Mouse (Mus musculus): ENCODE data around the gene St7. TPM values are rescaled to one million over a fixed set of nuclear protein-coding genes. Genes with fewer than 3 reads are reported as not detected.

St7 gene
- polyA plus RNA-seq, 1 experiment from 2014 or later = 13.8 TPM

GRCm38 (mm10) chr6:17721706-17722105, 29.0 kb downstream of the St7 start:
- Histone ChIP-seq H3K27ac (no peak overlapping the region), H3K27me3 (replicated peaks) (no peaks in the 10 kb centered on the region), H3K9me3 (replicated peaks) (no peaks in the 10 kb centered on the region), H3K4me2 (no peak overlapping the region), H3K4me1 (peaks cover 32% of the 10 kb centered on the region), H3K36me3 (no peaks in the 10 kb centered on the region), H3K4me3 (no peak overlapping the region), H3K9ac (no peak overlapping the region)
- 75% methylated on average over 5 of the region's 5 CpGs for WGBS (ENCODE audit: insufficient replicate concordance)
- no peak for ATAC-seq

DNA sequence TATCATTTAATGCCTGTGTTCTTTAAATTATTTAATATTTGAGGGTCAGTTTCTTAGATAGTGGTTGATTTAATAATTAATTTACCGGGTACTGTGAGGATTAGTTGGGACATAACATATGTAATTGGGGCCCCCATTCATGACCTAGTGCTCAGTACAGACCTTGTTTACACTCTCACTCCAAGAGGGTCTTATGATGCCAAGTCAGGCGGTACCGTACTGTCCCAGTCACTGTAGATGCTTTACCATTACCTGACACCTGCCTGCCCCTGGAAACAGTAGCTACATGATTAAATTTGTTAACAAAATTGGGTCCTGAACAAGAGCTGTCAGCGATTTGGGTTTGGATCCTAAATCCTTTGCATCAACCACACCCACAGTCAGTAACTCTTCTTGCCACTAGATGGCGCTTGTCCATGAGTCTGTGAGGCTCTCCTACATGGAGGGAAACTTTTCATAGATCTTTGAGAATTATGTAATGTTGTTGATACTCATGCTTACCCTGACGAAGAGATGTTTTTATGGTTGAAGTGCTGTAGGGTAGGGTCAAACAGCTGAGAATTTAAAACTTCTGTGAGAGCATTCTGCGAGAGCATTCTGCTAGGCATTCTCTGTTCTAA, 33.2 kb downstream of the St7 start:
- ATAC-seq = peak; percentile 60
- Histone ChIP-seq H3K4me3 (no peak overlapping the region), H3K4me2 (no peak overlapping the region; the same call in 1 of the 2 replicates), H3K9ac (no peak overlapping the region), H3K27ac (no peak overlapping the region), H3K36me3 (no peaks in the 10 kb centered on the region), H3K27me3 (replicated peaks) (no peaks in the 10 kb centered on the region), H3K9me3 (replicated peaks) (no peaks in the 10 kb centered on the region), H3K4me1 (peaks cover 50% of the 10 kb centered on the region)
- WGBS (ENCODE audit: insufficient replicate concordance) = 44% methylated on average over 7 of the region's 7 CpGs

DNA sequence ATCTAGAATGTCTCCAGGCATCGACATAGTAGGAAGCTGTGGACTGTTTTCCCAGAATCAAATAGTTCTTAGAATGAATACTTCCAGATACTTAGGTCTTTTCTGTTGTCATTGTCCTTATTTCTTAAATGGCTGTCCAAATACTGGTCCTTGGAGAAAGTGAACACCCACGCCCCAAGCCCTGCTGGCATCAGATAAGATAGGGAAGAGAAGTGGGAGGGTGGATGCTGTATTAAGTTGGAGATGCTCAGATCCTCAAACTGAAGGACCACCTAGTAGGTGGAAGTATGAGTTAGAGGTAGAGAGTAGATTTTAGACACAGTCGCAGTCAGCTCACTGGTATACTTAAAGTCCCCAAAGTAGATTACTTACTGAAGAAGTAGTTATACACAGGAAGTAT, 34.5 kb downstream of the St7 start:
- peak; percentile 51; the same call in 1 of the 2 replicates for ATAC-seq
- 0 out of 2 replicates have a peak overlapping the region, but pooled peaks have one; percentile 6 for H3K9ac ChIP-seq
- no peak overlapping the region for H3K4me3 ChIP-seq
- H3K9me3 ChIP-seq (replicated peaks) = no peaks in the 10 kb centered on the region
- H3K27me3 ChIP-seq (replicated peaks) = no peaks in the 10 kb centered on the region
- H3K27ac ChIP-seq = no peak overlapping the region
- no peaks in the 10 kb centered on the region for H3K36me3 ChIP-seq
- H3K4me1 ChIP-seq = peaks cover 49% of the 10 kb centered on the region
- H3K4me2 ChIP-seq = no peak overlapping the region
- 64% methylated on average over 3 of the region's 3 CpGs for WGBS (ENCODE audit: insufficient replicate concordance)

GRCm38 (mm10) chr6:17727891-17728790, 35.4 kb downstream of the St7 start:
- WGBS (ENCODE audit: insufficient replicate concordance) = 65% methylated on average over 9 of the region's 9 CpGs
- Histone ChIP-seq H3K9me3 (replicated peaks) (no peaks in the 10 kb centered on the region), H3K27ac (peak overlapping the region; percentile 30; the same call in 1 of the 2 replicates), H3K4me1 (peaks cover 54% of the 10 kb centered on the region), H3K9ac (0 out of 2 replicates have a peak overlapping the region, but pooled peaks have one; percentile 6), H3K4me3 (no peak overlapping the region), H3K4me2 (no peak overlapping the region), H3K36me3 (no peaks in the 10 kb centered on the region), H3K27me3 (replicated peaks) (no peaks in the 10 kb centered on the region)
- peak; percentile 64 for ATAC-seq

DNA sequence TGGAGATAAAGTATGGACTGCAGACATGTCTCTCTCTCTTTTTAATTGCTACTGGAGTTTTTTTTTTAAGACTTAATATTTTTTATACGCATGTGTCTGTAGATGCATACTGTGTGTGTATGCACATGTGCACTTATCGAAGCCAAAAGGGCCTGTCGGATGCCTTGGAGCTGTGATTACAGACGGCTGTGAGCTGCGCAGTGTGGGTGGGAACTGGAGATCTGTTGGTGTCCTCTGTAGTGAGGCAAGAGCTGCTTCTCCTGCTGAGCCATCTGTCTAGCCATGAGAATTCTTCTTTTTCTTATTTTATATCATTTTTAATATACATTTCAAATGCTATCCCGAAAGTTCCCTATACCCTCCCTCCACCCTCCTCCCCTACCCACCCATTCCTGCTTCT, 37.4 kb downstream of the St7 start:
- Histone ChIP-seq H3K36me3 (no peaks in the 10 kb centered on the region), H3K9ac (no peak overlapping the region), H3K27me3 (replicated peaks) (no peaks in the 10 kb centered on the region), H3K4me1 (peaks cover 55% of the 10 kb centered on the region), H3K27ac (no peak overlapping the region), H3K9me3 (replicated peaks) (no peaks in the 10 kb centered on the region), H3K4me3 (no peak overlapping the region), H3K4me2 (no peak overlapping the region)
- ATAC-seq = no peak
- 77% methylated on average over 6 of the region's 6 CpGs for WGBS (ENCODE audit: insufficient replicate concordance)

- 70% methylated on average over 5 of the region's 5 CpGs for WGBS (ENCODE audit: insufficient replicate concordance)
- no peak overlapping the region for H3K4me3 ChIP-seq
- no peak overlapping the region for H3K27ac ChIP-seq
- ATAC-seq = no peak
- H3K9me3 ChIP-seq (replicated peaks) = no peaks in the 10 kb centered on the region
- no peaks in the 10 kb centered on the region for H3K36me3 ChIP-seq
- H3K4me2 ChIP-seq = no peak overlapping the region
- no peak overlapping the region for H3K9ac ChIP-seq
- no peaks in the 10 kb centered on the region for H3K27me3 ChIP-seq (replicated peaks)
- peaks cover 63% of the 10 kb centered on the region for H3K4me1 ChIP-seq
These were observed 39.0 kb downstream of the St7 start for GRCm38 (mm10) chr6:17731694-17732093.

- peak overlapping the region; percentile 80 for H3K27ac ChIP-seq
- no peak overlapping the region for H3K4me3 ChIP-seq
- no peaks in the 10 kb centered on the region for H3K27me3 ChIP-seq (replicated peaks)
- peaks cover 57% of the 10 kb centered on the region for H3K4me1 ChIP-seq
- peak overlapping the region; percentile 45 for H3K4me2 ChIP-seq
- no peaks in the 10 kb centered on the region for H3K36me3 ChIP-seq
- WGBS (ENCODE audit: insufficient replicate concordance) = 22% methylated on average over 8 of the region's 8 CpGs
- no peaks in the 10 kb centered on the region for H3K9me3 ChIP-seq (replicated peaks)
- no peak overlapping the region for H3K9ac ChIP-seq
- ATAC-seq = peak; percentile 94
These were observed 41.2 kb downstream of the St7 start for GRCm38 (mm10) chr6:17733951-17734411.

DNA sequence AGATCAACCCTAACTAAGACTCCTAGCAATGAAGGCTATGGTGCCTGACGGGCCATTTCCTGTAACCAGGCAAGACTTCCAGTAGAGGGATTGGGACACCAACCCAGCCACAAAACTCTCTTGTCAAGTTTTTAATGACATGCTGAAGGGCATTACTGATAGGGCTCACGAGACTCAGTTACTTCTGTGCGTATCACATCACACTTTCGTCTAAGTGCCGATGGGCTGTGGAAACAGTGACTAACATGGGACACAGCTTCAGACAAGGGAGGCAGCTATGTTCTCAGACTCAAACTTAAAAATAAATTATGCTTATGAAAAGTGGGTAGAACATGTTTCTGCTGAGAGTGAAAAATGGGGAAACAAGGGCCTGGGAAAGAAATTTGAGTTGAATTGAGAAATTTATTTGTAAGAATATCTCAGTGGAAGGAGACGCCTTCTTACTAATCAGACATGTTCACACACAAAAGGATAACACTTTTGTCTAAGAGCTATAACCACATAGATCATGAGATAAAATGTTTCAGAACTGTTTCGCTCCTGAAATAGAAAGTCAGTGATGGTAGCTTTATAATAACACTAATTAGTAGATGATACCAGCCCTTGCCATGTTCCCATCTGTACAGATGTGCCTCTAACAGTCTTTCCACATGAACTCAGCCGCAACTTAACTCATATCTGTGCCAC, 44.7 kb downstream of the St7 start:
- Histone ChIP-seq H3K4me2 (peak overlapping the region; percentile 45), H3K36me3 (no peaks in the 10 kb centered on the region), H3K9ac (0 out of 2 replicates have a peak overlapping the region, but pooled peaks have one; percentile 18), H3K27ac (peak overlapping the region; percentile 77), H3K9me3 (replicated peaks) (no peaks in the 10 kb centered on the region), H3K27me3 (replicated peaks) (no peaks in the 10 kb centered on the region), H3K4me3 (no peak overlapping the region), H3K4me1 (peaks cover 74% of the 10 kb centered on the region)
- no peak for ATAC-seq
- WGBS (ENCODE audit: insufficient replicate concordance) = 38% methylated on average over 8 of the region's 8 CpGs

GRCm38 (mm10) chr6:17740128-17740527, 47.4 kb downstream of the St7 start:
- Histone ChIP-seq H3K4me3 (no peak overlapping the region), H3K27ac (no peak overlapping the region), H3K9me3 (replicated peaks) (no peaks in the 10 kb centered on the region), H3K36me3 (no peaks in the 10 kb centered on the region), H3K4me1 (peaks cover 72% of the 10 kb centered on the region), H3K27me3 (replicated peaks) (no peaks in the 10 kb centered on the region), H3K9ac (no peak overlapping the region), H3K4me2 (no peak overlapping the region)
- no peak for ATAC-seq
- WGBS (ENCODE audit: insufficient replicate concordance) = 91% methylated on average over 1 of the region's 1 CpGs

GRCm38 (mm10) chr6:17741639-17742038, 48.9 kb downstream of the St7 start:
- Histone ChIP-seq H3K4me1 (peaks cover 62% of the 10 kb centered on the region), H3K9me3 (replicated peaks) (no peaks in the 10 kb centered on the region), H3K4me3 (no peak overlapping the region), H3K4me2 (peak overlapping the region; percentile 45), H3K9ac (peak overlapping the region; percentile 49), H3K27me3 (replicated peaks) (no peaks in the 10 kb centered on the region), H3K36me3 (no peaks in the 10 kb centered on the region), H3K27ac (peak overlapping the region; percentile 95)
- 25% methylated on average over 6 of the region's 6 CpGs for WGBS (ENCODE audit: insufficient replicate concordance)
- ATAC-seq = peak; percentile 60; the same call in 1 of the 2 replicates

DNA sequence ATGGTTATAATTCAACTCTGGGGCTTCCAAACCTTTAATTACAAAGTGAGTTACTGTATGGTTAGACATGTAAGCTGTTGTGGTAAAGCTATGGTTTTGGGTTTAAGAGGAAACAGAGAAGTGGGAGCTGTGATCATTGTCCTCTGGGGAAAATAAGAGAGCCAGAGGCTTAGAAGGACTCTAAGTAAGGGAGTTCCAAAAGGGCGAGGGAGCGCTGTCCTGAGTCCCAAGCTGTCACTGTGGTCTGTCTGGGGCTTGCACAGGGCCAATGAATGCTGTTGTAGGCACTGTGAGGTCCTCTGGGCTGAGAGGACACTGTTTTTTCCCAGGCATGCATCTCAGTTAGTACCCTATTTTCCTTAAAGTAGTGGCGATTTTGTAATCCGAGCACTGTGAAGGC, 49.5 kb downstream of the St7 start:
- Histone ChIP-seq H3K9me3 (replicated peaks) (no peaks in the 10 kb centered on the region), H3K9ac (peak overlapping the region; percentile 49), H3K27me3 (replicated peaks) (no peaks in the 10 kb centered on the region), H3K4me2 (peak overlapping the region; percentile 45), H3K4me3 (no peak overlapping the region), H3K27ac (peak overlapping the region; percentile 95), H3K36me3 (no peaks in the 10 kb centered on the region), H3K4me1 (peaks cover 57% of the 10 kb centered on the region)
- ATAC-seq = no peak
- 75% methylated on average over 4 of the region's 4 CpGs for WGBS (ENCODE audit: insufficient replicate concordance)
